Mouse (Mus musculus) R1 (cell line): ENCODE data around the gene Dhcr24.
A peak's percentile ranks its signal among the peaks of the same experiment; 100 is the strongest.

Source experiments
- DNase-seq: peaks from one replicate; pipeline ENCODE4 v3.0.0-alpha.2; 2018; ENCODE audit warnings: low read depth, low spot score

Gene Dhcr24

DNA sequence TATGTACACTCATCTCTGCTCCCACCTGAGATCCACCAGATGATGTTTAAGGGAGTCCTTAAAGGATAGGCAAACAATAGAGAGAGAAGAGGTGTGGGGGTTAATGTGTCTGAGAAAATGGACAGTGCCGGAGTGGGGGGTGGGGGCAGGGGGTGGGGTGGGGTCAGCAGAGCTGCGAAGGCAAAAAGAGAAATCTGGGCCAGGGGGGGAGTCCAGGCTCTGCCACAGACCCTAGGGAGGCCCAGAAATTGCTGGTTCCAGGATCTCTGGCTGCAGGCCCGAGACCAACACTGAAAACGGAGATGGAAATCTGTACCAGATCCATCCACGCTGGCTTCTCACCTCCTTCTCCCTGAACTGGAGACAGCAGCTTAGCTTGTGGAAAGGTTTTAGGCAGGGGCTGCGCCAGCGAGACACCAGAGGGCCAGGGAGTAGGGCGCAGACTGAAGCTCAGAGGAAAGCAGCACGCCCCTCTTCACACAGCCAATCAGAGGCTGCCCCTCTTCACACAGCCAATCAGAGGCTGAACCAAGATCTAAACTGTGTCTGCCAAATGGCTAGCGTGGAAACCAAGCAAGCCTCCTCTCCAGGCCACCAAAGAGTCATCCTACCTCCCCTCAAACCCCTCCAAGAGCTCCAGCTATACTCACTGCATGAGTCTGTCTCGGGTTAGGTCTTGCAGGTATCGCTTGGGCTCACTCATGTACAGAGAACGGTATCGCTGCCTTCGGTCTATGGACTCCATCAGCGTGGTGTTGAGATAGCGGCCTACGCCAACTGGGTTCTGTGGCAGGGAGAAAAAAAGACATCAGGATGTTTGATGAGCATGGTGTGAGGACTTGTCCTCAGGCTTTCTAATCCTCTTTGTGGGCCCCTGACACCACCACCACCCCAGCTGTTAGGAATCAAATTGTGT is 46.1 kb downstream of the Dhcr24 start:
- peak; percentile 89 for DNase-seq

DNA sequence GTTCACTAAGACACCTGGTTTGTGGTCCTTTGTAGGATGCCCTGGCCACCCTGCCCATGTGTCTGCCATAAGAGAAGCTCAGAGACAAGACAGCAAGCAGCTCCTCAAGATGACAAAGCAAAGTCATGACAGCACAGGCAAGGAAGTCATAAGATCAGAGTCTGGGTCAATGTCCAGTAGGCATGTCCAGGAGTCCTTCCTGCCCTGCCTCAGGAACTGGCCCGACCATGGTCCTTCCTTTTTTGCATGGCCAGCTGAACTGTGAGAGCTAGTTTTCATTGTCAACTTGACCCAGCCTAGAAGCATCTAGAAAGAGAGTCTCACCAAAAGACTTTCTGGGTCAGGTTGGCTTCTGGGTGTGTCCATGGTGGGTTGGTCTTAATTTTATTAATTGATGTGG is 47.1 kb downstream of the Dhcr24 start:
- DNase-seq, result no peak

DNA sequence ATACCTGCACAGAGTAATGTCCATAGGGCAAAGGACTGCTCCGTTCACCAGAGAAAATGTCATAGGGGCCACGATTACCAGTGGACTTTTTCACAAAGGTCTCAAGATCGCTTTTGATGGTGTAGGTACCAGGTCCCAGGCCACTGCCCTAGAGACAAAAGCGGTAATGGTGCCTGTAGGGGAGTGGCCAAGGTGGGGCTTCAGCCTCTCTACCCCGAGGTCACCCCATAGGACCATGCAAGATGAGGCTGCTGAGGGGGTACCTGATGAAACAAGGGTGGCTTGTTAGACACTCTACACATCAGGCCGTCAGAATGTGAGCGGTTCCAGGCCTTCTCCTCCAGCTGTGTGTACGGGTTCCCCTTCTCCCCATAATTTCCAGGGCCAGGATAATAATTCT is 52.3 kb downstream of the Dhcr24 start:
- DNase-seq, result no peak

DNA sequence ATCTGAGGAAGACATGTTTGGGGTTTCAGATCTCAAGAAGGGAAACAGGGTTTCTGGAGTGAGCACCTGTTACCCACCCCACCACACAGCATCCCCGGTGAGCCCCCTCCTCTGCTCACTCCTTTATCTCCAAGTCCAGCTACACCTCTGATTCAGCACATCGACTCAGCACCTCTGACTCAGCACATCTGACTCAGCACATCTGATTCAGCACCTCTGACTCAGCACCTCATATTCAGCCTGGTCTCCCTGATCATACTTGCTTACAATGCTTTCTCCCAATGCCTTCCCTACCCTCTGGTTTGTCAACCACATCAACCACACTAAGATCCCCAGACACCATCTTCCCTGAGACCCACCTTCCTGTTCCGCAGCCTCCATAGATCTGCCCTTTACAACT is 52.7 kb downstream of the Dhcr24 start:
- DNase-seq, result peak; percentile 61

DNA sequence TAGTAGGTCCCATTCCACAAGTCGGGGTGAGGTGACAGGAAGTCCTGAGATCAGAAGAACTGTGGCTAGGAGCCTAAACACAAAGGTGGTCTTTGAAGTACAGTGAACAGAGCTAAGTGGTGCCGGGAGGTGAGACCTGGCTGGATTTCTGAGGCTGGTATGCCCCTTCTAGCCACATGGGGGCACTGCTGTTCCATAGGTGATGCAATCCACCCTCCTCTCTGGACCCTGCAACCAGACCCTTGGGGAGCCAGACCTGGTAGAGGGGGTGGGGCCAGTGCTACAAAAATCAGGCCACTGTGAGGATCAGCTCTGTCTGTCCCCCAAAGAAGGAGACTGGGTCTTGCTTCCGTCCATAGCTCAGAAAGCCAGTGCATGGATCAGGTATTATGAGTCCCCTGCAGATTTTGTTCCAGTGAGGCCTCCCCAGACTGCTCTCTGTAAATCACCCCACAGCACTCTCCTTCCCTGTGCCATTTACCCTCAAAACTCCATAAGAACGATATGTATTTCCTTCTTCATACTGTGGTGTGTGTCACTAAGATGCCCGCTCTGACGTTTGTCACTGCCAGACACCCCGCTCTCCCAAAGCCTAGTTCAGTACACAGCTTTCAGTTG is 53.5 kb downstream of the Dhcr24 start:
- DNase-seq, result peak; percentile 85

GRCm38 (mm10) chr4:106614881-106615280 is 54.0 kb downstream of the Dhcr24 start:
- no peak for DNase-seq

- DNase-seq, result peak; percentile 88
Observed at GRCm38 (mm10) chr4:106615637-106616036, 54.8 kb downstream of the Dhcr24 start.

DNA sequence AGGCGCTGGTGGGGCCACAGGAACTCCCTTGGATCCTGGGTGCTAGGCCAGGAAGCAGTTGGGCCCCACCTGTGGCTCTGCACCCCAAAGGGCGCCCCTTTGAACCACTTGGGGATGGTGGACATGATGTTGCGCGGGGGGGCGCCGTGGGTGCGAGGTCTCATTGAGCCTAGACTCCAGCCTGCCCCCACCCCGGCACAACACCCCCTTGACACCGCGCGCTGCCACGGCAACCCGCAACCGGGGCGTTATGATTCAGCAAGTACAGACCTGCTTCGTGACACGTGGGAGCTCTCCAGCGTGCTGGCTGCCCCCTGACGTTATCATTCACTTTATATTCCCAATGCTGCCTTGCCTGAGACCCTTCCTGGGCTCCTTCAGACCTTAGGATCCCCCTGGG is 56.2 kb downstream of the Dhcr24 start, which contains the start of gene Lexm:
Gene Lexm, minus strand, starts transcription at position 186 of the 400 bp plus-strand sequence.
- peak; percentile 77 for DNase-seq

DNA sequence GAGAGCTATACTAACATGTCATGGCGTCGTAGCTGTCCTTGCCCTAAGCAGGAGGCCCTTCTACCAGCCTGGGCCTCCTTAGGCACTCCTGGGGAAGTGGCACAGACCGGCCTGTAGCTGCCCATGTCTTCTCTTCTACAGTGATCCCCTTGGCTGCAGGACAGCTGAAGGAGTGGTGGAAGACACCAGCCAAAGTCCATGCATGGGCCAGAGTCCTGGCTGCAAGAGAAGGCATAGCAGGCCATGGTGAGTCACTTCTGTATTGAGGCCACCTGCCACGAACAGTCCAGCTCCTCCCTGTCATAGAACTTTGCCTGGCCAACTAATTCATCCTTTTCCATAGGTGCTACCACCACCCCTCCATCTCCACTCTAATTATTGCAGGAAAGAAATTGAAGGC is 58.1 kb downstream of the Dhcr24 start:
- DNase-seq, result no peak

GRCm38 (mm10) chr4:106621428-106621827 is 60.6 kb downstream of the Dhcr24 start:
- DNase-seq, result no peak

GRCm38 (mm10) chr4:106622030-106622493 is 61.2 kb downstream of the Dhcr24 start, which contains the start of gene Ttc22:
TSS of gene Ttc22 (plus strand) at chr4:106622432.
- DNase-seq, result peak; percentile 22

GRCm38 (mm10) chr4:106622712-106623111 is 61.9 kb downstream of the Dhcr24 start:
- no peak for DNase-seq

DNA sequence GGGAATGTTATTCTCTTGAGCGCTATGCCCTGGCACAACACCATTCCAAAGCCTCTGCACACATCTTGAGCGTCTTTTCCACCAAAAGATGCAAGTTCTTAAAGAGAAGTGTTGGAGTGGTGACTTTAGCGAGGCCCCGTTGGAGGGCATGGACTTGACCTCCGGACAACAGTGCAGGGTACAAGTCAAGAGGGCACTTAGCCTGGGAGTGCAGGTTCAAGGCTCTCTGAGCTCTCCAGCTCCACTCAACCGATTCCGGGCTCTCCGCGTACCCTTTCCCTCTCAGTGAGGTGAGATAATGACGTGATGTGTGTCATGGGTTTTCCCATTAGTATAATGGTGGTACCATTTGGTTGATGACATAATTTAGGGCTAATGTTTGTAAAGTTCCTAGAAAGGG is 63.4 kb downstream of the Dhcr24 start:
- DNase-seq, result no peak

GRCm38 (mm10) chr4:106627809-106628208 is 67.0 kb downstream of the Dhcr24 start:
- no peak for DNase-seq

- DNase-seq, result peak; percentile 27
Observed at GRCm38 (mm10) chr4:106628650-106629360, 68.0 kb downstream of the Dhcr24 start.

GRCm38 (mm10) chr4:106629374-106629773 is 68.5 kb downstream of the Dhcr24 start:
- peak; percentile 32 for DNase-seq

- peak; percentile 64 for DNase-seq
Observed at GRCm38 (mm10) chr4:106630333-106631220, 69.7 kb downstream of the Dhcr24 start.

DNA sequence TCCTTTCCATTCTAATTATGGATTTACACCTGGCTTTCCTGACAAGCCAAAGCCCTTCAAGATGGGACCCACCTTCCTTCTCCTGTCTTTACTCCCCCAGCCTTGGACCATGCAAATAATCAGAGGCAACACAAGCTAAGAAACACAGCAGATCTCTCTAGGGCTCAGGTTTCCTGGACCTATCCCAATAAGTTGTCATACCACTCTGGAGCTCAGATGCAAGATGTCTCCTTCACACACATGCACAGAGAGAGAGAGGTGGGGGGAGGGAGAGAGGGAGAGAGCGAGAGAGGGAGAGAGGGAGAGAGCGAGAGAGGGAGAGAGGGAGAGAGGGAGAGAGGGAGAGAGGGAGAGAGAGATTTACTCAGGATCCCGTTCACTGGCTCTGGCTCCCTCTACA is 71.5 kb downstream of the Dhcr24 start:
- no peak for DNase-seq

- DNase-seq, result no peak
Observed at GRCm38 (mm10) chr4:106633281-106634085, 72.6 kb downstream of the Dhcr24 start.

DNA sequence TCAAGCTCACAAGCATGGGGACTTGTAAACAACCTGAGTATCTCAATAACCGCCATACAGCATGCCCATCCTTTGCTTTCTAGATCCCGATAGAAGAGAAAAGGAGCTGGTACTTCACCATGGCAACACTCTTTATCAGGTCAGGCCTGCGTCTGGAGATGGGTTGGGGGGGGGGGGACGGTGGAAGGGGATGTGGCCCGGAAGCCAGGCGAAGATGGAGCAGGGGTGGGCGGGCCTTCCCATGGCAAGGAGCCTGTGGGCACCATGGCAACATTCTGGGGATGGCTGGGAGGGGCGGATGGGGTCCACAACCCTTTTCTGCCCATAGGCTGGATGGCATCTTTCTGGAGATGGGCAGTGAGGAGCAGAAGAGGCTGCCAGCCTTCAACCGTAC is 73.2 kb downstream of the Dhcr24 start:
- no peak for DNase-seq
